Mouse (Mus musculus): Measurements from ENCODE around the gene Stx5a. TPM values are rescaled to one million over a fixed set of nuclear protein-coding genes. Genes with fewer than 3 reads are reported as not detected.
A peak's percentile ranks its signal among the peaks of the same experiment; 100 is the strongest.

Gene Stx5a
- polyA plus RNA-seq, 1 experiment: 99.1 TPM

DNA sequence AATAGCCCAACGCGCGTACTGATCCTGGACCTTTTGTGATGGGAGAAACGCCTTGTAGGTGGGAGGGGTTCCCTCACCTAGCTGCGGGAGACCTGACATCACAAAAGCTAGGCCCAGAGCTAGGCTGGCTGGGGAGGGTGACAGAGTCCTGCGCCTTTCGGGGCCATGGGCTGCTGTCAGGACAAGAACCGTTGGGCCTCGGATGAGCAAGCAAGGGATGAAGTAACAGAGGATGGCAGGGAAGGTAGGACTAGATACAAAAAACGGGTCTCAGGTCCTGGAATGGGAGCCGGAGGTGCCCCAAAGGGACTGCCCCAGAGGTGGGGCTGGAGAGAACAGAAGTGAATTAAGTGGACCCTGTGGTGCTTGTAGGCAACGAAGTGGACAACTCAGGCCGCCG is 610 bp upstream of the Stx5a start, which contains the start of gene 1700092M07Rik:
1700092M07Rik (plus strand) TSS at position 116 of the 400 bp plus-strand sequence.
- DNase-seq (ENCODE audit: low spot score): no peak

GRCm38 (mm10) chr19:8742176-8742575 is 963 bp downstream of the Stx5a start:
- DNase-seq (ENCODE audit: low spot score): no peak

DNA sequence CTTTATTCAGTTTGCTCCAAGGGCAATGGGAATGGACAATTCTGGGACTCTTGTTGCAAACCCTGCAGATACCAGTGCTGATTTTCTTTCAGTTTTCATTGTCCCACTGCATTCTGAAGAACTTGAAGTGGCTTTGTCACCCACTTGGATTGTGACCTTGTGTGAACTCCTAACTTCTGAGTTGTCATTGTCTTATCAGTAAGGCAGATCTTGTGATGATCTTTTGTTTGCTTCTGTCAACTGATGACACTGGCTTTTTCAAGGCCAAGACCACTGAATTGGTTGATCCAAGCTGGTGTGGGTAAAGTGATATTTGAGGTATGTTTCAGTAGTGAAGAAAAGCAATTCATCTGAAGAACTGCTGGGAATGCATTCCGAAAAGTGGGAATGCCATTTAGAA is 4.2 kb downstream of the Stx5a start:
- no peak for DNase-seq (ENCODE audit: low spot score)

GRCm38 (mm10) chr19:8747368-8747767 is 6.2 kb downstream of the Stx5a start:
- DNase-seq (ENCODE audit: low spot score): no peak

GRCm38 (mm10) chr19:8755652-8756051 is 14.4 kb downstream of the Stx5a start:
- no peak for DNase-seq (ENCODE audit: low spot score)

DNA sequence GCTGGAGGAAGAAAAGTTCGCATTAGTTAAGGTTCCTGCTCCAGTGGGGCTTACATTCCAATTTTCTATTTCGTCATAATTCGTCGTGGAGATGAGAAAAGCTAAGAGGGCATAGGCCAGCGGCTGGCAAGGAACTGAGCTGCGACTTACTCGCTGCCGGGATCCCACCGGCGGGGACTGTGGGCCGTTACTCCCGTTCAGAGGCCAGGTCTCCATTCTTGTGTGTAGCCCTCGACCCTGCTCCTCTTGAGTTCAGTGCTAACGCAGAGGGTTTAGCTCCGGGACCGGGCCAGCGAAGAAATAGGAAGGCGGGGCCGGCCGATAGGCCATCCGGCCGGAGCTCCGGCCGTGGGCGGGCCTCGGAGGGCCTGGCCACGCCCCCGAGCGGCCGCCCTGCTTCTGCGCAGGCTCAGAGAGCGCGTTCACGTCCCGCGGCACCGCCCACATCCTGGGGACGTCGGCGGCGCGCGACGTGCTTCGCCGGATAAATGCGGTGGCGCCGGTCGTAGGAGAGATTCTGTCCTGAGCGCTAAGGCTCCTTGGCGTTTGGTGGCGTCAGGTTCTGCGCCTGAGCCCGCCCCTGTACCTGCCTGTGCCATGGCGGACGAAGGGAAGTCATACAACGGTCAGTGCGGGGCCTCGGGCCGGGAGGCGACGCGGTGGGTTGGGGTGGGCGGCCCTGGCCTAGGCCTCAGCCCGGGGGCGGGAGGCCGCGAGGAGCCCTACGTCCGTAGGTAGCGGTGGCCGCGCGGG is 15.6 kb downstream of the Stx5a start, which contains the start of gene Nxf1:
Nxf1 (plus strand) TSS at position 439 of the 753 bp plus-strand sequence.
- DNase-seq (ENCODE audit: low spot score): peak; percentile 91

DNA sequence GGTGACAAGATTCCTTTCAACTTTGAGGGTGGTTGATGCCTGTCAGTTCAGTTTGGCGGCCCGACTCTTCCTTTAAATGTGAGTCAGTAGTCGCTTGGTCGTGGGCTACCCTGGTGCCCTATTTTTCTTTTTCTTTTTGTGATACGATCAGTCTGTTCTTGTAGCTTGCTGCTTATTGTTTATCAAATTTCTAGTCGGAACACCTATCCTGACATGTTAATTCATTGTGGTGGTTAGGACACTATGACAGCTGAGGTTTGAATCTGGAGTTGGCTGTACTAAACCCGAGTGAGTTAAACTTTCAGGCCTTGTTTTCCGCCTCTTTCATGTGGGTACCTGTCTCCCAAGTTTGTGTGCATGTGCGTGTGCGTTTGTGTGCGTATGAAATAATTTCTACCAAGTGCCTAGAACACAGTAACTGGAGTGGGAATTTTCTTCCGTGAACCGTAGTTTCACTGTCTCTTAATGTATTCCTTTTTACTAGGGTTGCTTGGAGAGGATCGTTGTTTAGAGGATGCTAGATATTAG is 16.3 kb downstream of the Stx5a start:
- no peak for DNase-seq (ENCODE audit: low spot score)

GRCm38 (mm10) chr19:8758899-8759298 is 17.7 kb downstream of the Stx5a start:
- DNase-seq (ENCODE audit: low spot score): no peak

- no peak for DNase-seq (ENCODE audit: low spot score)
Measured at GRCm38 (mm10) chr19:8760757-8761156, 19.5 kb downstream of the Stx5a start.

DNA sequence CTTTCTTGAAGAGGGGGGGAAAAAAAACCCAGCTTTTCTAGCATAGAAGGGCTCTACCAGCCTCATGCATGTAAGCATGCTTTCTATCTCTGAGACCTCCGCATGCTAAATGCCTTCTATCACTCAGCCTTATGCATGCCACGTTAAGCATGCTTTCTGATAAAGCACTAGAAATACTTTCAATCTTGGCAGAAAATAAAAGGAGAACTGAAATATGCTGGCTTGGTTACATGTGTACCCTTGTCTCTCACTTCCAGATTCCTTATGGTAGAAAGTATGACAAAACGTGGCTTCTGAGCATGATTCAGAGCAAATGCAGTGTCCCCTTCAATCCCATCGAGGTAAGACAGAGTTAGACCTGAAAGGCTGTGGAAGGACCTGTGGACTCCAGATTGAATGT is 22.1 kb downstream of the Stx5a start:
- no peak for DNase-seq (ENCODE audit: low spot score)

DNA sequence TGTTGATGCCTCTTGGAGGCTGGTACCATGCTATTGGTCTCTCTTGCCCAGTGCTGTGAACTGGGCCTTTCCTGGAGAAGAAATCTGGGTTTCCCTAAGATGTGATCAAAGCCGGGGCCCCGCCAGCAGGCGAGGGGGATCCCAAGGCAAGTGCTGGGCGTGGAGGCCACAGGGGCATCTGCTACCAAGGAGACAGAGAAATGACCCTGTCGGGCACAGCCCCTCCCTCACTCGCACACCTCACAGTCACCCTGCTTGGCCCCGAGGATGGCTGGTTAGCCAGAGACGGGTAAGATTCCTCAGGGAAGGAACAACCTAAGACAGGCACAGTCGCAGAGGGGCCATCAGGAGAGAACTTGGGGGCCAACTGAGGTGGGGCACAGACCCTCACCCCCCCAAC is 24.3 kb downstream of the Stx5a start:
- DNase-seq (ENCODE audit: low spot score): no peak

GRCm38 (mm10) chr19:8770567-8771270 is 29.5 kb downstream of the Stx5a start, which contains the start of gene Tmem223:
Tmem223 (plus strand) TSS chr19:8770996.
- DNase-seq (ENCODE audit: low spot score): peak; percentile 65

- no peak for DNase-seq (ENCODE audit: low spot score)
Measured at GRCm38 (mm10) chr19:8772996-8773395, 31.8 kb downstream of the Stx5a start.

DNA sequence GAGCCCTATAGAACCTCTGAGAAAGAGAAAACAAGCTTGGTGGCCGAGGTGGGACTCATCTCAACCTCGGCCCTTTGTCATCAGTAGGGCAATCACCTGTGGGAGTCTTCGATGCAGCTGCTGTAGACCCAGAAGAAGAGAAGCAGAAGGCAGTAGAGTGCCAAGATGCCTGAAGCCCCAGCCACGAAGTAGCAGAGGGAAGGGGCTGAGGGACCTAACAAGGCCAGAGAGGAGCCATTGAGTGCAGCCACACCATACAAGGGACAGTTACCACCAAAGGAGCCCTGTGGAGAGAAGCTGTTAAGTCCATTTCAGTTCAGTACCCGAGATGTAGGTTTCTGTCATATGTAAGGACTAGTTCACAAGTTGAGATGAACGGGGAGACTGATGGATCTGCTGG is 32.2 kb downstream of the Stx5a start:
- DNase-seq (ENCODE audit: low spot score): no peak

DNA sequence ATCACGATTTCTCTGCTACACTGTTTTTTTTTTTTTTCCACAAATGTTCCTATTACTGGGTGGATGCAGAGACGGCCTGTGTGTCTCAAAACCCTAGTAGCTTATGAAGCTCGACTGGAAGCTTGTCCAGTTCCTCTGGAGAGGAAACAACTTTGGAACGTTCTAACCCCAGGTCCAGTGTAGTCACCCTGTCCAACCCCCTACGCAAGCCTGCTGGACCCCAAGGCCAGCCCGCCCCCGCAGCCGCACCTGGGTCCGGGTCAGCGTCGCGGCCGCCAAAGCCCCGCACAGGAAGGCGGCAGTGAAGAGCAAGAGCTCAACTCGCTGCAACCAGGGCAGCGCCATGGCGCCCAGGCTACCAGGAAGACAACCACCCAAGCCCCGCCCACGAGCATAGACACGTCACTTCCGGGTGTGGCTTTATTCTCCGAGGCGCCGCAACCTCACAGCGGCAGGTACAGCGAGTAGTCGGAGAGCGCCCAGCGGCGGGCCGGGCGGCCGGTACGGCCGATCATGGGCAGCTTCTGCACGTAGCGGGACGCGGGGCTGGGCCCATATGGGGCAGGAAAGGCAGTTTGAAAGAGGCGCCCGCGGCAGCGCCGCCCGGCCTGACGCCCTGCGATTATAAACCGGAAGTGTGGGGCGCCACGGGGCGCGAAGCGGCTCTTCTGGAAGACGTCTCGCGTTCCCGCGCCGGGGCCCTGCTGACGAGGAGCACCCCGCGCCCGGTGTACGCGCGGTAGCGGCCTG is 33.0 kb downstream of the Stx5a start, which contains the start of gene Tmem179b:
Tmem179b (minus strand) TSS at position 382 of the 750 bp plus-strand sequence.
- peak; percentile 94 for DNase-seq (ENCODE audit: low spot score)

GRCm38 (mm10) chr19:8774951-8775421 is 33.8 kb downstream of the Stx5a start:
- DNase-seq (ENCODE audit: low spot score): no peak

DNA sequence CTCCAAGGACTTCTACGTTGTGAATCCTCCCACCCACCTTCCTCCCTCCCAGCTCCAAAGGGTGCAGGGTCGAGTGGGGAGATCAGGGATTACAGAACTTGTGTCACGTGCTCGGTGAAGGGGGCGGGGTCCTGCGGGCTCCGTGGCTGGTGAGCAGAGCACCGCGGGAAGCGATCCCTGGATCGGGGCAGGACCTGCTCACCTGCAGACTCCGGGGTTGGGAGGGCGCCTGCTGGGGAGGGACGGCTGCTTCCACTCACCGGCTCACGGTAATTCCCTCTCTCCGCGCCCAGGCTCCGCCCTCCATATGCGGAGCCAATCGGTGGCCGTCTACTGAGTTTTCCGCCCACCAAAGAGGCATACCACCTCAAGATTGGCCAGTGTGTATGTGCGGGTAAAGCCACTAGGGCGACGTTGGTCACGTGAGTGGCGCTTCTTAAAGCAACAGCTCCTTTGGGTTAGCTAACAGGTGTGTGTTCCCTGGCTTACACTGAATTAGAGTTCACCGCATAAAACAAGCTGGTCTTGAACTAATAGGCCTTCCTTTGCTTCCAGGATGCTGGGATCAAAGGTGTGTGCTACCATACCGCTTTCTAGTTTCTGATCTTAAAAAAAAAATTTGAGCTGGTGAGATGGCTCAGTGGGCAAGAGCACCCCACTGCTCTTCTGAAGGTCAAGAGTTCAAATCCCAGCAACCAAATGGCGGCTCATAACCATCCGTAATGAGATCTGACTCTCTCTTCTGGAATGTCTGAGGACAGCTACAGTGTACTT is 45.0 kb downstream of the Stx5a start, which contains the start of gene Taf6l:
Taf6l (minus strand) TSS at position 410 of the 774 bp plus-strand sequence.
- peak; percentile 79 for DNase-seq (ENCODE audit: low spot score)

DNA sequence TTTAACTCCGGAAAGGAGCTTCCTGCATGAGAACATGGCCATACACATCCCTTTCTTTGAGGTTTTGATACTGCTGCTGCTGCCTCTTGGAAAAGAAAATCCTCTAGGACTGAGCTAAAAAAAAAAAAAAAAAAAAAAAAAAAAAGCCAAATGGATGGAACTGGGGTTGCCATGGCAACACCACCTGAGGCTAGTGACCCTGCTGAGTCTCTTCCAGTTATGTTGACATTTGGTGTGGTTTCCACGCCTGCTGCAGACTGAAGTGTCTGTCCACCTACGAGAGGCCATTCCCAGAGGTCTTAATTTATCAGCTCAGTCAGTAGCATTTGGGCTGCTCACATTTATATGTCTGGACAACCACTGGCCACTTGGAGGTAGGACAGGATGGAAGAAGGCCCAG is 47.3 kb downstream of the Stx5a start:
- DNase-seq (ENCODE audit: low spot score): no peak

GRCm38 (mm10) chr19:8789171-8789570 is 48.0 kb downstream of the Stx5a start:
- no peak for DNase-seq (ENCODE audit: low spot score)

GRCm38 (mm10) chr19:8790171-8790570 is 49.0 kb downstream of the Stx5a start:
- no peak for DNase-seq (ENCODE audit: low spot score)

Data from urinary bladder, adult 2 months (tissue).